Mouse (Mus musculus) spleen, postnatal 14 days (tissue): ENCODE data around the gene Fam83d.
A peak's percentile ranks its signal among the peaks of the same experiment; 100 is the strongest.
"Not testable (repeated sequence)": the region's sequence is repeated elsewhere in the genome, so short reads cannot be mapped to it uniquely, and the experiment has no call there.

Experiments used
- DNase-seq, 2 experiments: peaks; one replicate each; pipeline ENCODE4 v3.0.0; 2021 to 2022; ENCODE audit warnings: low spot score in 2 of 2

Fam83d gene

DNA sequence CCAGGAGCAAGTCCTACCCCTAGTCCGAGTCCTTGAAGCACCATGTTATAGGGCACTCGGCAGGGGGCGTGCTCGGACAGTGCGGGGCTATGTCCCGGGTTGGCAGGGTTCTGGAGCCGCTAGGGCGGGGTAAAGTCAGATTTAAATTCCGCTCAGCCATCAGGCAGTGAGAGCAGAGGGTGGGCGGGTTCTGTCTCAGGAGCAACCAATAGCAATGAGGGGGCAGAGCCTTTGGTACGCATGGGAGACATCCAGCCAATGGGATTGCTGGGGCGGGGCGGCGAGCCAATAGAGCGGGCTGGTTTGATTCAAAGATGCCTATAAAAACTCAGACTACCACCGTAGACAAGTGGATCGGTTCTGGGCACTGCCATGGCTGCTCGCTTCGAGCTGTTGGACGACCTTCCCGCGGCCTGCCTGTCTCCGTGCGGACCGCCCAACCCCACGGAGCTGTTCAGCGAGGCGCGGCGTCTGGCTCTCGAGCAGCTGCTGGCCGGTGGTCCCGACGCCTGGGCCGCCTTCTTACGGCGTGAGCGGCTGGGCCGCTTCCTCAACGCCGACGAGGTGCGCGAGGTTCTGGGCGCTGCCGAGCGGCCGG lies at the start of gene Fam83d:
TSS of gene Fam83d (plus strand) at position 352 of the 598 bp plus-strand sequence.
- peak; percentile 92 for DNase-seq

DNA sequence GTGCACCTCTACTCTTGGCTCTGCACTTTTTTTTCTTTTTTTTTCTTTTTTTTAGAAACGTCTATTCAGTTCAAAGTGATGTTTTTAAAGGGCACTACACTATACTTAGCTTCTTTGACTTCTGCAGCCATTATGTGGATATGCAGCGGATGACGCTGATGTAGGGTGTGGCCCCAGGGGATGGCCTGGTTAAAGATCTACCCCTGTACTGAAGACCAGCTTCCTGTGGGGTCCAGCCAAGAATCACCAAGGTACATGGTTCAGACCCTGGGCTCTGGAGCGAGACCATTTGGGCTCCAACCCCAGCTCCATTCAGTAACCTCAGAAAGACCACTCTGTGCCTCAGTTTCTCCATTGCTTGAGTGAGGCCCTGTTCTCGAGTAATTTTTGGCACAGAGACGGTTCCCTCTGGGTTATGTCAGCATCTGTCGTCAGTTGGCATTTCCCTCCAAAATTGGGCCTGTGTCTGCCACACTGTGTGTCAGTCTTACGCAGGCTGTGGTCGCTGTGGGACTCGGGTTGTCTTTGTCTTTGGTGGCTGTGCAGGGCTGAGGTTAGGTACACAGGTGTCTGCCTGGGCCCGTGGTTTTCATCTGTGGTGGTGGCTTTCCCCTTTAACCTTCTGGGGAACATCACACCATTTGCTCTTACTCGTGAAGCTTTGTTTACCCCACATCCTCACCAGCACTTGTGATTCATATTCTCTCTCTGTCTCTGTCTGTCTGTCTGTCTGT lies 48.9 kb upstream of the Fam83d start:
- DNase-seq = peak in 1 of 2 experiments; percentile 27

DNA sequence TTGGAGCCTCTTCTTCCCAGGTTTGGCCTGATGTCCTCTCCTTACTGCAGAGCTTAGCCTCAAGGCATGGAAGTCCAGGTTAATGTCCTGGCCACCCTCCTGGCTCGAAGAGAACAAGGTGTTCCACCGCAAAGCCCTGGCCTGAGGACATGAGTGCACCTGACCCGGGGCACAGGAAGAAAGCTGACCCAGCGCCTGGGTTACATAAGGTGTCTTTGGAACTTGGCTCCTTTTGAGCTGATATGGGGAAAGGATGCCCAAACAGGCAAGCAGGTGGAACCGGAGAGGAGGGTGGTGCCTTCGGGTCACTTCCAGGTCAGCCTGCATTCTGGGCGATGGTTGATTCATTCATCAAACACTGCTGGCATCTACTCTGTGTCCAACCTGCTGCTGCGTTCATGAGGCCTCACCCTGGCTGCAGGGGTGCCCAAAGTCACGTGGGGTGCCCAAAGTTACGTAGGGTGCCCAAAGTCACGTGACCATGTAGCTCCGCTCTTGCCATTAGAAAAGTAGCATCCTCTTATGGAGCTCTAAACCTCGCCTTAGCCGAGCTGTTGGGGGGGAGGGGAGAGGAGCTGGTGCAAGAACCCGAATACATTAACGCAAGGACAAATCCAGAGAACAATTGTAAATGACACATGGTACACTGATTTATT lies 47.0 kb upstream of the Fam83d start:
- DNase-seq = no peak

DNA sequence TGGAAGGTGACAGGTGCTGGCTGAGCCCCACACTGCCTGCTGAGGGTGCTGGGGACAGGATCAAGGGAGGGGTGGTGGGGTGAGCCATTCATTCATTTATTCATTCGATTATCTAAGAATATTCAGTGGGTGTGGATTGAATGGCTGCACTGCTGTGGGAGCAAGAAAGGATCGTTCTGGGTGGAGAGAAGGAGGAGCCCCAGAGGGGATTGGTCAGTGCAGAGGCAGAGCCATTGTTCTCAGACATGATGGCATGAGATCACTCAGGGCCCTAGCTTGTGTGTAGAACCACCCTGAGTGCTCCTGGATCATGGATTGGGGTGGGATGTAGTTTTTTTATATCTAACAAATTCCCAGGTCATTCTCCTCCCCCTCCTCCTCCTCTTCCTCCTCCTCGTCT lies 46.4 kb upstream of the Fam83d start:
- no peak for DNase-seq

DNA sequence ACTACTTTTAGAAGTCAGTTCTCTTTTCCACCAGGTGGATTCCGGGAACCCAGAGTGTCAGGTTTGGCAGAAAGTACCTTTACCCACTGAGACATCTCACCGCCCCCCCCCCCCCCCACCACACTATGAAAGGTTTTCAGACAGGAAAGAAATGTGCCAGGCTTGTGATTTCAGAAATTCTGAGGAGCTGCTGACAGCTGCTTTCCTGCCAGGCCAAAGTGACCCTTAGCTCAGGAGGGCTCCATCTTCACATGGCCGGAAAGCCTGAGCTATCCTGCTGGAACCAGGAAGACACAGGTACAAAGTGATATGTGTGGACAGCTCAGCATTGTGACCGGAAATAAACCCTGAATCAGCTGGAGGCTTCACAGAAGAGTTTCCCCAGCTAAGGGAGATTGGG lies 45.8 kb upstream of the Fam83d start:
- no peak for DNase-seq

GRCm38 (mm10) chr2:158722991-158723551 lies 44.8 kb upstream of the Fam83d start:
- no peak for DNase-seq

DNA sequence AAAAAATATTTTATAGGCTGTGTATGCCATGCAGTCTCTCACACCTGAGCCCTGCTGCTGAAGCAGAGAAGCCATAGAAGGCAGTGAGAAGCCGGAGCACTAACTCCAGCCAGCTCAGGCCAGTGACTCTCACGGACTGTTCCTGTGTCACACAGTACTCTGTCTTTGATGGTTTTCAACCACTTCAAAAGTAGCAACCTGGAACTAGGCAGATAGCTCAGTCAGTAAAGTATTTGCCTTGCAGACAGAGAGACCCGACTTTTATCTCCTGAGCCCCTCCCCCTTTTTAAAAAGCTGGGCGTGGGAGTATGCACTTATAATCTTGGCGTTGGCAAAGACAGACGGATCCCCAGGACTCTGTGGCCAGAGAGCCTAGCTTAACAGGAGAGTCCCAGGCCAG lies 44.1 kb upstream of the Fam83d start:
- no peak for DNase-seq

DNA sequence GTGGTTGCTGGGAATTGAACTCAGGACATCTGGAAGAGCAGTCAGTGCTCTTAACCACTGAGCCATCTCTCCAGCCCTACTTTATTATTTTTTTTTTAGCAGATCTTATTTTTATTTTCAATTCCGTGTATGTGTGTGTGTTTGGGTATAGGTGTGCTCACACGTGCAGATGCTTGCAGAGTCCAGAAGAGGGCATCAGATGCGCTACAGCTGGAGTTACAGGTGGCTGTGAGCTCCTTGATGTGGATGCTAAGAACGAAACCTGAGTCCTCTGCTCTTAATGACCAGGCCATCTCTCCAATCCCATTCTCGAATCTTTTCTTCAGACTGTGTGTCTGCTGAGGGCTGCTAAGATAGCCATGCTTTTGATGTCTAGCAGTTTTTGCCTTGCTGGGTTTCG lies 41.6 kb upstream of the Fam83d start:
- DNase-seq = no peak

- DNase-seq = no peak
These were observed 39.7 kb upstream of the Fam83d start for GRCm38 (mm10) chr2:158728061-158728815.

GRCm38 (mm10) chr2:158730896-158731295 lies 37.0 kb upstream of the Fam83d start:
- DNase-seq = no peak

DNA sequence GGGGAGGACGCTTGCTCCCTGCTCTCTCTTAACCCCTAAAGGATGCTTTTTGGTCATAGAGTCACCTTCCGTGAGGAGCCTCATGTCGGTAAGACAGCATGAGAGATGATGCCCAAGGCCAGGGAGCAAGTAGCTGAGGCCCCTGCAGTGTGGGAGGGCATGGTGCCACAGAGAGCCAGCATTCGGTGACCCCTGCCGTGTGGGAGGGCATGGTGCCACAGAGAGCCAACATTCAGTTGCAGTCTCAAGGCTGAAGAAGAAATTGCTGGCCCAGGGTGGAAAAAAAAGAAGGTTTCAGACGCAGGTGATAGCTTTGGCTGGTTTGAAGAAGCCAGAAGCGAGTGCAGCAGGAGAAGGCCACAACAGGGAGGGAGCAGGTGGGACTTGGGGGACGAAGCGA lies 35.4 kb upstream of the Fam83d start:
- no peak for DNase-seq

GRCm38 (mm10) chr2:158733136-158733535 lies 34.8 kb upstream of the Fam83d start:
- no peak for DNase-seq

- DNase-seq = no peak
These were observed 34.0 kb upstream of the Fam83d start for GRCm38 (mm10) chr2:158733914-158734313.

GRCm38 (mm10) chr2:158734500-158735152 lies 33.3 kb upstream of the Fam83d start:
- DNase-seq = no peak

- DNase-seq = no peak
These were observed 32.6 kb upstream of the Fam83d start for GRCm38 (mm10) chr2:158735340-158735739.

- DNase-seq = not testable (repeated sequence)
These were observed 31.6 kb upstream of the Fam83d start for GRCm38 (mm10) chr2:158736247-158736646.

- no peak for DNase-seq
These were observed 29.3 kb upstream of the Fam83d start for GRCm38 (mm10) chr2:158738591-158738990.

DNA sequence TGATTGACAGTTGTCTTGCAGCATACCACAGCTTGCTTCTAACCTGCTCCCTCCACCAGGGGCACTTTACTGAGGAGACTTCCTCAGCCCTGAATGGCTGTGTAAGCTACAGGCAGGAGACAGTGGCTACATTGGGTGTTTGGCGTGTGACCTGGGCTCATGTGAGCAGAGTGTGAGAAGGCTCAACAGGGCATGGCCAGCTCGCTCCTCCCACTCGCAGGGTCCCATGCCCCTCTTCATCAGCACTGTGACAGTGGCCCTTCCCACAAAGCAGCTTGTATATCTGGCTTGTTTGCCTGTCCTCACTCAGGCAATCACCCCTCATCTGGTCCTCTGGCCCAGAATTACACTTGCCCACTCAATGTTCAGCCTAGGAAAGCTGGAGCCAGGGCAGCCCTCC lies 28.8 kb upstream of the Fam83d start:
- no peak for DNase-seq

DNA sequence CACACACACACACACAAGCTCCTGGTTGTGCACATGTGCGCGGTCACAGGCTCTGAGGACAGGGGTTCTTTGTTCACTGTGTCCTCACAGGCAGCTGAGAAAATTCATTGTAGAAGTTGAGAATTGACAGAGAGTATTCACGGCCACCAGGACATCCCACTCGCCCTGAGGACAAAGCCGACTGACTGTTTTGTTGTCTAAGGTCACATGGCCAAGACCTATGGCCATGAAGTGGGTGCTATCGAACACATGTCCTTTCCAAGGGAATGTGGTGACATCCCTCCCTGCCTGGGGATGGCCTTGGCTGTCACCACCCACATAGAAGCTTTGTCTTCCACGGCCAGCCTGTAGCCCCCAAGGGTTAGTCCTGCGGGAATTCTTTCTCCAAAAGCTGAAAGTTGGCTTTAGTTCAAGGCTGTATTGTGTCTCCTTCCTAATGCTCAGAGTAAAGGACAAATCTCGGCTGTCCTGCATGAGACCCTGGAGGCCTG lies 26.8 kb upstream of the Fam83d start:
- DNase-seq = no peak

DNA sequence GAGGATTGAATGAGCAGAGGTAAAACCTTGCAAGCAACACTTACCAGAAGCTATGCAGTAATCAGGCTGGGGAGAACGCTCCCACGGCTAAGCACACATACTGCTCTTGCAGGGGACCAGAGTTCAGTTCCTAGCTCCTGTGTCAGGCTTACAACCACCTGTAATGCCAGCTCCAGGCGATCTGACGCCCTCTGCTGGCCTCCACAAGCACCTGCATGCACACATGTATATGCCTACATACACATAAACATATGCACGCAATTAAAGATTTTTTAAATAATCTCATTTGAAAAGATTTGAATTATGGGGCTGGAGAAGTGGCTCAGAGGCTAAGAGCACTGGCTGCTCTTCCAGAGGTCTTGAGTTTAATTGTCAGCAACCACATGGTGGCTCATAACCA lies 25.5 kb upstream of the Fam83d start:
- no peak for DNase-seq

- DNase-seq = no peak
These were observed 24.3 kb upstream of the Fam83d start for GRCm38 (mm10) chr2:158743518-158744141.
